Mouse (Mus musculus) ES-E14 (cell line): Measurements from ENCODE around the gene Scfd2.

Source experiments
- CHD2 ChIP-seq: IDR thresholded peaks from 2 replicates; pipeline ENCODE4 v1.6.1; 2014; ENCODE audit warnings: mild to moderate bottlenecking, low read depth, low read length, inconsistent platforms
- MAFK ChIP-seq: IDR thresholded peaks from 2 replicates; pipeline ENCODE4 v1.6.1; 2014; ENCODE audit warnings: mild to moderate bottlenecking, low read depth, low read length, inconsistent platforms; ENCODE audit not compliant: insufficient read depth

GRCm38 (mm10) chr5:74482034-74482433 lies 49.5 kb downstream of the Scfd2 start:
- TF ChIP-seq CHD2 (no peak), MAFK (no peak)
